Mouse (Mus musculus) lung, postnatal 0 days (tissue): ENCODE results near the gene 4930544D05Rik.

Experiments
- CTCF ChIP-seq: IDR thresholded peaks from 2 replicates; pipeline ENCODE4 v1.5.1; 2016; ENCODE audit warnings: antibody characterized with exemption, mild to moderate bottlenecking
- EP300 ChIP-seq: IDR thresholded peaks from 2 replicates; pipeline ENCODE4 v1.6.1; 2016; ENCODE audit warnings: antibody characterized with exemption, mild to moderate bottlenecking, control low read depth

- TF ChIP-seq CTCF (peak; percentile 62), EP300 (no peak)
Measured at GRCm38 (mm10) chr11:70608381-70609066, 7.1 kb upstream of the 4930544D05Rik start.
